Mouse (Mus musculus) left cerebral cortex, postnatal 10 days (tissue): Measurements from ENCODE around the gene Myh6. TPM values are rescaled to one million over a fixed set of nuclear protein-coding genes. Genes with fewer than 3 reads are reported as not detected.
"Not testable (repeated sequence)": the region's sequence is repeated elsewhere in the genome, so short reads cannot be mapped to it uniquely, and the experiment has no call there.

Source experiments
- DNase-seq, 2 experiments: peaks; one replicate each; pipeline ENCODE4 v3.0.0; 2021 to 2022; ENCODE audit warnings: low spot score in 2 of 2, mixed read lengths in 1 of 2; ENCODE audit errors: extremely low spot score in 1 of 2
- intact Hi-C: fragments of 180-260 bp; cut with DNase I; formaldehyde crosslinking; loops from one replicate; pipeline ENCODE4 v1.15.1; 2025
- total RNA-seq, 2 experiments: library from RNA; stranded (reverse); gene quantifications; 2 replicates each; pipeline ENCODE4 v1.2.3; 2021

Gene Myh6
- total RNA-seq, 2 experiments from 2014 or later, result 2.2 to 3.8 TPM

DNA sequence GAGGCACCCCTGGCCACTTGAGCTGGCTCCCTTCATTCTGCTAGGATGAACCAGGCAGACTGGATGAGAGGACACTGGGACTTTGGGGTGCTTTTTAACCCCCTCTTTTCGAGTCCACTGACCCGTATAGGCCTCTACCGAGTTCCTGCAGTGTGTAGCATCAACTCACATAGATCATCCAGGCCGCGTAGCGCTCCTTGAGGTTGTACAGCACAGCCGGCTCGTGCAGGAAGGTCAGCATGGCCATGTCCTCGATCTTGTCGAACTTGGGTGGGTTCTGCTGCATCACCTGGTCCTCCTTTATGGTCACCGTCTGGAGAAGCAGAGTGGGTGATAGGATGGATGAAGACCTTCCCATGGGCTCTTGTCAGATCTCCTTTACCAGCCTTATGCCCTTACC, 3.0 kb downstream of the Myh6 start:
- DNase-seq, result no peak
- intact Hi-C loops, result no loop called here

DNA sequence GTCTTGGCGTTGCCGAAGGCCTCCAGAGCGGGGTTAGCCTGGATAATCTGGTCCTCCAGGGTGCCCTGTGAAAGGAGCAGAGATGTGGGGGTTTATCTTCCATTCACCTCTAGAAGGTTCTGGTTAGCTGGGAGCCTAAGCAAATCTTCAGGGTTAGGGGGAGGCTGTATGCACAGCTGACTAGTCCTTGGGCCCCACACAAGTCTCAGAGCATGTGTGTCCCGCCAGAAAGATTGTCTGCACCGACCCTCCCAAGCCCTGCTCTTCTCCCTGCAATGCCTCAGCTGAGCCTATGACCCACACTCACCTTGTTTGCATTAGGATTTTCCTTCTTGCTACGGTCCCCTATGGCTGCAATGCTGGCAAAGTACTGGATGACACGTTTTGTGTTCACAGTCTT, 4.0 kb downstream of the Myh6 start:
- intact Hi-C loops, result no loop called here
- no peak for DNase-seq

GRCm38 (mm10) chr14:54961487-54961886, 5.2 kb downstream of the Myh6 start:
- DNase-seq, result no peak
- intact Hi-C loops, result no loop called here

DNA sequence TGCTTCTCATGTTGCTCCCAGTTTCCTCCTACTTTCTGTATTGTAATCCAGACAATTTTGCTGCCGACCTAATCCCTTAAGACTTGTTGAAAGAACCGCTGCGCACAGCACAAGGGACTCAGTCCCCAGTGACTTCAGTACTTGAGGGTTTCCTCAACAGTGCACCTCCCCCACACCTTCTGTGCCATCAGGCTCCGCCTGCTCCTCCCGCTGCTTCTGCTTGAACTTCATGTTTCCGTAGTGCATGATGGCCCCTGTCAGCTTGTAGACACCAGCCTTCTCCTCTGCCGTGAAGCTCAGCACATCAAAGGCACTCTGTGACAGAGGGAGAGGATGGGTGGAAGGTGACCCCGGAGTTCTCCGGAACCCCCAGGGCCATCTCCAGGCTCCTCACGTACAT, 6.0 kb downstream of the Myh6 start:
- peak in 1 of 2 experiments; percentile 13 for DNase-seq
- intact Hi-C loops, result no loop called here

GRCm38 (mm10) chr14:54959853-54960613, 6.7 kb downstream of the Myh6 start:
- intact Hi-C loops, DNase-seq: not testable (repeated sequence)

- intact Hi-C loops, result no loop called here
- no peak for DNase-seq
These were observed 7.5 kb downstream of the Myh6 start for GRCm38 (mm10) chr14:54959197-54959596.

GRCm38 (mm10) chr14:54958503-54958902, 8.2 kb downstream of the Myh6 start:
- DNase-seq, result no peak
- intact Hi-C loops, result no loop called here

DNA sequence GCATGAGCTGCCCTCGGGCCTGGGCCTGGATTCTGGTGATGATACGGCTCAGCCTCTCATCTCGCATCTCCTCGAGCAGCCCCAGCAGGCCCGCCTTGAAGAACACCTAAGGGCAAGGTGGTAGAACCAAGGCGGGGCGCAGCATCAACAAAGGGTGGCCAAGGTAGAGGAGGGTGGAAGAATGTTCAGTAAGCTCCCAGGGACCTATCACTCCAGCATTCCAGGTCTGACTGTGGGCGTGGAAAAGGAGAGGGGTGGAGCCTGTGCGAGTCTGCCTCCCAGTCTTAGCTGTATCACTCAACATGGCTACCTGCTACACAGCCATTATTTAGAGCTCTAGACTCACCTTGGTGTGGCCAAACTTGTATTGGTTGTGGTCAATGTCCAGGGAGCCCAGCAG, 10.2 kb downstream of the Myh6 start:
- intact Hi-C loops, result no loop called here
- DNase-seq, result no peak

DNA sequence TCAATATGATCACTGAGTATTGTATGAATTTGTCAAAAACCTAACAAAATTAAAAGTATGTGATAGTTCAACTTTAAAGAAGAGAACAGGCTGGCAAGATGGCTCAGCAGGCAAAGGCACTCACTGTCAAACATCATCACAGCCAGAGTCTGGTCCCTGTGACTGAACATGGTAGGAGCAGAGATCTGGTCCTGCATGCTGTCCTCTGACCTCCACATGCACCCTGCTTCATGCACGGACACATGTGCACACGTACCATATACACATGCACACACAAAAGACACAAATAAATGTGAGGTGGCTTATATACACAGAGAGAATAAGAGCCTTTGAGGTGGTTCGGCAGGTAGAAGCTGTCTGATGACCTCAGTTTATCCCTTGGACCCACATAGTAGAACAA, 11.2 kb downstream of the Myh6 start:
- intact Hi-C loops, result no loop called here
- no peak for DNase-seq

DNA sequence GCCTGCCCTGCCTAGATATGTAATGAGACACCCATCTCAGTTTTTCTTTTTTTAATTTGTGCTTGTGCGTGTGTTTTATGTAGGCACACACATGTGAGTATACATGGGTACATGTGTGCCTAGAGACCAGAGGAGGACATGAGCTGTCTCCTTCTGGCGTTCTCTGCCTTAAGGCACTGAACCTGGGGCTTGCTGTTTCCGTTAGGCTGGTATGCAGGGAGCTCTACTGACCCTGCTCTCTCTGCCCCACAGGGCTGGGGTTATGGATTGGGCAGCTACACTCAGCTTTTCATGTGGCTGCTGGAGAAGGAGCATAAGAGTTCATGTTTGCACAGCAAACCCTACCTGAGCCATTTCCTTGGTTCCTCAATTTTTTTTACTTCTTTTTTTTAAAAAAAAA, 12.3 kb downstream of the Myh6 start:
- intact Hi-C loops, result no loop called here
- DNase-seq, result no peak

DNA sequence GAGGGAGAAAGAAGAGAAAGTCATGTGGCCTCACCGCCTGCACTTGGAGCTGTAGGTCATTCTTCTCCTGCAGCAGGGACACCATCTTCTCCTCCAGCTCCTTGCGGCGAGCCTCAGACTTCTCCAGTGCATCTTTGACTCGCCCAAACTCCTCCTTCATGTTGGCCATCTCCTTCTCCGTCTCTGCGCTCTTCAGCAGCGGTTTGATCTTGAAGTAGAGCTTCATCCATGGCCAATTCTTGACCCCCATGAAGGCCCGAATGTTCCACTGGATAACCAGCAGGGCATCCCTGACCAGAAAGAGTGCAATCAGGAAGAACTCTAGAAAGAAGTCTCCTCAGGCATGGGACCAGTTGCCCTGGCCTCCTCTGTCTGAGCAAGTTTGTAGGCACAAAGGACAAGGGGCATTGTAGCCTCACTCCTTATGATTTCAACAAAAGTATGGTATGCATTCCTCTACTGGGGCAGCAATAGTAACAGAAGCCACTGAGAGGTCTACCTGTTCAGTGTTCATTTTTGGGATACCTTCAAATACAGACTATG, 13.0 kb downstream of the Myh6 start:
- no peak for DNase-seq
- intact Hi-C loops, result no loop called here

GRCm38 (mm10) chr14:54951587-54951986, 15.1 kb downstream of the Myh6 start:
- intact Hi-C loops, result no loop called here
- no peak for DNase-seq

GRCm38 (mm10) chr14:54950493-54950892, 16.2 kb downstream of the Myh6 start:
- DNase-seq, result no peak
- intact Hi-C loops, result no loop called here

DNA sequence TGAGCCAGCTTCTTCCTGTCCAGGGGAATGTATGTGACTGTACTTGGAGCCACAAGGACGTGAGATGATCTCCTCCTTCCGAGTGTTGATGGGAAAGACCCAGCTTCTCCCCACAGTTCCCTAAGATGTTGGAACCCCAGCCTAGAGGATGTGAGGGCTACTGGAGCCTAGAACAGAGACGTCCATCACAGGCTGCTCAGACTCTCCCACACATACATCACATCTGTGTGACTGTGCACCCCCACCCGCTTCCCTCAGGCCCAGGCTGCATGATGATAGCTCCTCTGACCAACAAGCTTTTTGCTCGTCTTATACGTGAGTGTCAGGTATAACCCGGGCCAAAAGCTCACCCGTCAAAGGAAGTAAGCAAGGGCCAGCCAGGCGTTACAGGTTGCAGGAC, 17.9 kb downstream of the Myh6 start:
- intact Hi-C loops, result loop anchor here (1.0 kb wide), 1 partner anchor 26 kb away; no protein-coding TSS in a partner anchor
- DNase-seq, result no peak

DNA sequence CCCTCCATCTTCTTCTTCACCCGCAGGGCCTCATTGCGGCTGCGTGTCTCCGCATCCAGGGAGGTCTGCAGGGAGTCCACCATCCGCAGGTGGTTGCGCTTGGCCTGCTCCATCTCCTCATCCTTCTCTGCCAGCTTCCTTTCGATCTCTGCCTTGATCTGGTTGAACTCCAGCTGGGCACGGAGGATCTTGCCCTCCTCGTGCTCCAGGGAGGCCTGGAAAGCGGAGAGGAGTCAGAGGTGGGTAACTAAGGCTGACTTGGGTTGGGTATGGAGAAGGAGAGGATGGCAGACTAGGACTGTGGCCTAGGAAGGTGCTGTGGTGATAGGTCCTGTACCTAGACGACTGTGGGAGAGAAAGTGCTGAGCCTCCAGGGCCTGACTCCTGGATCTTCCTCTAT, 19.7 kb downstream of the Myh6 start:
- DNase-seq, intact Hi-C loops: not testable (repeated sequence)

GRCm38 (mm10) chr14:54945975-54946704, 20.6 kb downstream of the Myh6 start:
- intact Hi-C loops, result no loop called here
- DNase-seq, result no peak

- no peak for DNase-seq
- intact Hi-C loops, result no loop called here
These were observed 21.8 kb downstream of the Myh6 start for GRCm38 (mm10) chr14:54944939-54945338.

DNA sequence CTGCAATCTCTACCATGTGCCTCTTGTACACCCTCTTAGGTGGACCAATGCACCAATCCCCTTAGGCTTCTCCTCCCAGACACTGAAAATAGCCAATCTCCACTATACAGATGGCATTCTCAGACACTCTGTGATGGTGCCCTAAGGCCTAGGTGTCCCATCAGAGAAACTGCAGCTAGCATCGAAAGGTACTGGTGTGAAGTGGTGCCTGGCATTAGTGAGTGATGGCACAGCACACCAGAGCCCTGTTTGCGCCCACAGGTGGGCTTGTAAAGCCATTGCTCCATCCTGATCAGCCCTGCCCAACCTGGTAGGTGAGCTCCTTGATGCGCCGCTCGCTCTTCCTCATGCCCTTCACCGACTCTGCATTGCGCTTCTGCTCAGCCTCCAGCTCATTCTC, 22.8 kb downstream of the Myh6 start:
- intact Hi-C loops, result no loop called here
- DNase-seq, result no peak

DNA sequence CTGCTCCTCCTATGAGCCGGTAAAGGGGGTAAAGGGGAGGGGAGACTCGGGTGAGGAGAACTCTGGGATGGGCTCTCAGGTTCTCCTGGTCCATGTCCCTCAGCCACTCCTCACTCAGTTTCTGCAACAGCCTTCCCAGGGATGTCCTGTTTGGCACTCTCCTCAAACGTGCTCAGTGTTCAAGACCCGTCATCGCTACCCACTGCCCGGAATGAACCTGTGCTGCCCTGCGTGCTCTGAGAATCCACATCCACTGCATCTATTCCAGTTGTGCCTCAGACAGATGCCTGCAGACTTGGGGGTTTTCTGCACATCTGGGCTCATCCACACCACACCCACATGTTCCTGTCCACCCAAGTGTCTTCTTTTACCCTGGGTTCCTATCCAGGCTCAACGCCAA, 24.2 kb downstream of the Myh6 start:
- intact Hi-C loops, result no loop called here
- no peak for DNase-seq
